Mouse (Mus musculus) MEL (cell line): ENCODE measurements around the gene Dedd. TPM values are rescaled to one million over a fixed set of nuclear protein-coding genes. Genes with fewer than 3 reads are reported as not detected.

Source experiments
- DNase-seq: peaks from one replicate; pipeline ENCODE4 v3.0.0; 2011; ENCODE audit warnings: low read depth, low spot score
- H3K27ac ChIP-seq: 2 replicates; pipeline ENCODE4 v1.5.1; 2012; ENCODE audit warnings: low read depth, mild to moderate bottlenecking, control low read depth, low read length, moderate library complexity; ENCODE audit not compliant: control insufficient read depth
- H3K27me3 ChIP-seq, 2 experiments: fragments of 150-350 bp in 1 of 2; sonication (generic) in 1 of 2; 2 replicates each; pipeline ENCODE4 v1.6.1; 2012; ENCODE audit warnings: low read length in 2 of 2, mild to moderate bottlenecking in 2 of 2, improper control_type of control experiment in 1 of 2, moderate library complexity in 1 of 2; ENCODE audit not compliant: insufficient read depth in 2 of 2, control insufficient read depth in 1 of 2
- H3K36me3 ChIP-seq, 2 experiments: 2 replicates each; pipeline ENCODE4 v1.6.1; 2012 to 2014; ENCODE audit warnings: low read length in 2 of 2, improper control_type of control experiment in 1 of 2, inconsistent platforms in 1 of 2, mild to moderate bottlenecking in 1 of 2; ENCODE audit not compliant: insufficient read depth in 2 of 2, control insufficient read depth in 1 of 2
- H3K4me1 ChIP-seq, 2 experiments: fragments of 150-350 bp in 1 of 2; sonication (generic) in 1 of 2; 2 replicates each; pipeline ENCODE4 v1.6.1; 2012; ENCODE audit warnings: low read length in 2 of 2, improper control_type of control experiment in 1 of 2, mild to moderate bottlenecking in 1 of 2; ENCODE audit not compliant: insufficient read depth in 2 of 2, control insufficient read depth in 1 of 2
- H3K4me3 ChIP-seq, 2 experiments: fragments of 150-350 bp in 1 of 2; sonication (generic) in 1 of 2; 2 replicates each; pipeline ENCODE4 v1.5.1; 2012; ENCODE audit warnings: low read depth in 2 of 2, low read length in 2 of 2, mild to moderate bottlenecking in 2 of 2, moderate library complexity in 2 of 2, control low read depth in 1 of 2, improper control_type of control experiment in 1 of 2; ENCODE audit not compliant: control insufficient read depth in 1 of 2, insufficient read depth in 1 of 2
- H3K79me2 ChIP-seq: 2 replicates; pipeline ENCODE4 v1.6.1; 2012; ENCODE audit warnings: mild to moderate bottlenecking, low read length, moderate library complexity; ENCODE audit not compliant: control insufficient read depth, poor library complexity, insufficient read depth
- H3K9ac ChIP-seq: 2 replicates; pipeline ENCODE4 v1.6.1; 2012; ENCODE audit warnings: low read depth, mild to moderate bottlenecking, control low read depth, low read length, moderate library complexity; ENCODE audit not compliant: control insufficient read depth, poor library complexity, severe bottlenecking
- H3K9me3 ChIP-seq: fragments of 150-350 bp; sonication (generic); replicated peaks from 2 replicates; pipeline ENCODE4 v1.6.1; 2012; ENCODE audit warnings: mild to moderate bottlenecking, low read length, improper control_type of control experiment, moderate library complexity; ENCODE audit not compliant: insufficient read depth
- BHLHE40 ChIP-seq: IDR thresholded peaks from 2 replicates; pipeline ENCODE4 v1.6.1; 2012; ENCODE audit warnings: low read depth, mild to moderate bottlenecking, inconsistent platforms, low read length, improper control_type of control experiment, borderline replicate concordance
- CHD1 ChIP-seq: IDR thresholded peaks from 2 replicates; pipeline ENCODE4 v1.6.1; 2012; ENCODE audit warnings: low read depth, mild to moderate bottlenecking, inconsistent platforms, low read length, improper control_type of control experiment
- CHD2 ChIP-seq: IDR thresholded peaks from 2 replicates; pipeline ENCODE4 v1.6.1; 2011; ENCODE audit warnings: low read length, improper control_type of control experiment
- CTCF ChIP-seq, 3 experiments: IDR thresholded peaks in 2 of 3; conservative IDR thresholded peaks in 1 of 3; 2 replicates each; pipeline ENCODE4 v1.5.1; 2011 to 2012; ENCODE audit warnings: low read length in 3 of 3, low read depth in 2 of 3, mild to moderate bottlenecking in 2 of 3, improper control_type of control experiment in 1 of 3, inconsistent platforms in 1 of 3, mixed read lengths in 1 of 3, moderate library complexity in 1 of 3; ENCODE audit not compliant: control insufficient read depth in 1 of 3, insufficient read depth in 1 of 3, poor library complexity in 1 of 3, severe bottlenecking in 1 of 3
- E2F4 ChIP-seq: IDR thresholded peaks from 2 replicates; pipeline ENCODE4 v1.6.1; 2011; ENCODE audit warnings: low read depth, low read length, improper control_type of control experiment, borderline replicate concordance
- ELF1 ChIP-seq: IDR thresholded peaks from 2 replicates; pipeline ENCODE4 v1.6.1; 2014; ENCODE audit warnings: low read depth, mild to moderate bottlenecking, inconsistent platforms, low read length, improper control_type of control experiment, moderate library complexity
- EP300 ChIP-seq, 2 experiments: IDR thresholded peaks; 2 replicates each; pipeline ENCODE4 v1.6.1; 2011; ENCODE audit warnings: improper control_type of control experiment in 2 of 2, low read length in 2 of 2, low read depth in 1 of 2, mild to moderate bottlenecking in 1 of 2
- ETS1 ChIP-seq: IDR thresholded peaks from 2 replicates; pipeline ENCODE4 v1.6.1; 2012; ENCODE audit warnings: low read depth, mild to moderate bottlenecking, inconsistent platforms, low read length, improper control_type of control experiment, moderate library complexity
- GABPA ChIP-seq: IDR thresholded peaks from 2 replicates; pipeline ENCODE4 v1.6.1; 2012; ENCODE audit warnings: low read depth, mild to moderate bottlenecking, inconsistent platforms, low read length, improper control_type of control experiment, moderate library complexity
- GATA1 ChIP-seq: IDR thresholded peaks from 2 replicates; pipeline ENCODE4 v1.6.1; 2011; ENCODE audit warnings: low read depth, low read length, improper control_type of control experiment
- HCFC1 ChIP-seq: IDR thresholded peaks from 2 replicates; pipeline ENCODE4 v1.6.1; 2012; ENCODE audit warnings: low read depth, mild to moderate bottlenecking, inconsistent platforms, low read length, improper control_type of control experiment, moderate library complexity
- JUND ChIP-seq: IDR thresholded peaks from 2 replicates; pipeline ENCODE4 v1.6.1; 2011; ENCODE audit warnings: low read depth, mild to moderate bottlenecking, improper control_type of control experiment, low read length
- KAT2A ChIP-seq: conservative IDR thresholded peaks from 2 replicates; pipeline ENCODE4 v1.6.1; 2012; ENCODE audit warnings: low read depth, low read length, improper control_type of control experiment, inconsistent platforms
- MAFK ChIP-seq: IDR thresholded peaks from 2 replicates; pipeline ENCODE4 v1.6.1; 2011; ENCODE audit warnings: low read depth, mild to moderate bottlenecking, low read length, improper control_type of control experiment, borderline replicate concordance
- MAX ChIP-seq: IDR thresholded peaks from 2 replicates; pipeline ENCODE4 v1.6.1; 2011; ENCODE audit warnings: low read length, improper control_type of control experiment
- MAZ ChIP-seq: IDR thresholded peaks from 2 replicates; pipeline ENCODE4 v1.6.1; 2012; ENCODE audit warnings: low read depth, mild to moderate bottlenecking, inconsistent platforms, low read length, improper control_type of control experiment
- MEF2A ChIP-seq: IDR thresholded peaks from 2 replicates; pipeline ENCODE4 v1.6.1; 2014; ENCODE audit warnings: low read depth, mild to moderate bottlenecking, inconsistent platforms, low read length, improper control_type of control experiment; ENCODE audit not compliant: poor library complexity, insufficient replicate concordance, severe bottlenecking; ENCODE audit errors: extremely low read depth
- MXI1 ChIP-seq: IDR thresholded peaks from 2 replicates; pipeline ENCODE4 v1.6.1; 2011; ENCODE audit warnings: mild to moderate bottlenecking, low read depth, low read length, improper control_type of control experiment
- MYB ChIP-seq: IDR thresholded peaks from 2 replicates; pipeline ENCODE4 v1.6.1; 2011; ENCODE audit warnings: mild to moderate bottlenecking, low read depth, low read length, improper control_type of control experiment
- MYC ChIP-seq: IDR thresholded peaks from 2 replicates; pipeline ENCODE4 v1.6.1; 2011; ENCODE audit warnings: low read depth, mild to moderate bottlenecking, low read length, improper control_type of control experiment, moderate library complexity
- NELFE ChIP-seq: IDR thresholded peaks from 2 replicates; pipeline ENCODE4 v1.6.1; 2011; ENCODE audit warnings: low read depth, low read length, improper control_type of control experiment
- NRF1 ChIP-seq: IDR thresholded peaks from 2 replicates; pipeline ENCODE4 v1.6.1; 2014; ENCODE audit warnings: low read depth, mild to moderate bottlenecking, inconsistent platforms, low read length, improper control_type of control experiment, moderate library complexity; ENCODE audit not compliant: poor library complexity, insufficient read depth, severe bottlenecking
- POLR2A ChIP-seq, 2 experiments: IDR thresholded peaks; 2 replicates each; pipeline ENCODE4 v1.6.1; 2011 to 2012; ENCODE audit warnings: low read length in 2 of 2, mild to moderate bottlenecking in 2 of 2, control low read depth in 1 of 2, improper control_type of control experiment in 1 of 2, low read depth in 1 of 2, moderate library complexity in 1 of 2; ENCODE audit not compliant: control insufficient read depth in 1 of 2, insufficient read depth in 1 of 2, poor library complexity in 1 of 2
- POLR2AphosphoS2 ChIP-seq: IDR thresholded peaks from 2 replicates; pipeline ENCODE4 v1.6.1; 2011; ENCODE audit warnings: low read length, improper control_type of control experiment
- RCOR1 ChIP-seq: IDR thresholded peaks from 2 replicates; pipeline ENCODE4 v1.6.1; 2012; ENCODE audit warnings: low read depth, mild to moderate bottlenecking, inconsistent platforms, low read length, improper control_type of control experiment
- SIN3A ChIP-seq: IDR thresholded peaks from 2 replicates; pipeline ENCODE4 v1.6.1; 2012; ENCODE audit warnings: low read length, improper control_type of control experiment, inconsistent platforms
- TAL1 ChIP-seq: IDR thresholded peaks from 2 replicates; pipeline ENCODE4 v1.6.1; 2012; ENCODE audit warnings: mild to moderate bottlenecking, inconsistent platforms, low read length, moderate library complexity, mixed read lengths
- TBP ChIP-seq: IDR thresholded peaks from 2 replicates; pipeline ENCODE4 v1.8.0; 2011; ENCODE audit warnings: low read depth, low read length, improper control_type of control experiment
- TCF12 ChIP-seq: IDR thresholded peaks from 2 replicates; pipeline ENCODE4 v1.6.1; 2014; ENCODE audit warnings: low read depth, mild to moderate bottlenecking, inconsistent platforms, low read length, improper control_type of control experiment, moderate library complexity
- UBTF ChIP-seq: IDR thresholded peaks from 2 replicates; pipeline ENCODE4 v1.6.1; 2012; ENCODE audit warnings: low read depth, mild to moderate bottlenecking, inconsistent platforms, low read length, improper control_type of control experiment, moderate library complexity, borderline replicate concordance; ENCODE audit not compliant: insufficient read depth
- USF1 ChIP-seq: IDR thresholded peaks from 2 replicates; pipeline ENCODE4 v1.6.1; 2014; ENCODE audit warnings: low read depth, mild to moderate bottlenecking, inconsistent platforms, low read length, improper control_type of control experiment, moderate library complexity
- USF2 ChIP-seq, 2 experiments: IDR thresholded peaks; 2 replicates each; pipeline ENCODE4 v1.6.1; 2011 to 2012; ENCODE audit warnings: improper control_type of control experiment in 2 of 2, low read length in 2 of 2, borderline replicate concordance in 1 of 2, inconsistent platforms in 1 of 2, low read depth in 1 of 2, mild to moderate bottlenecking in 1 of 2; ENCODE audit not compliant: insufficient read depth in 1 of 2
- ZC3H11A ChIP-seq: IDR thresholded peaks from 2 replicates; pipeline ENCODE4 v1.6.1; 2012; ENCODE audit warnings: low read depth, mild to moderate bottlenecking, inconsistent platforms, low read length, improper control_type of control experiment
- ZKSCAN1 ChIP-seq: IDR thresholded peaks from 2 replicates; pipeline ENCODE4 v1.6.1; 2012; ENCODE audit warnings: low read depth, mild to moderate bottlenecking, inconsistent platforms, low read length, improper control_type of control experiment, moderate library complexity
- polyA plus RNA-seq, 2 experiments: library from polyadenylated mRNA; stranded (reverse) in 1 of 2; unstranded in 1 of 2; fragments of >175 nt in 1 of 2; fragments of >200 nt in 1 of 2; gene quantifications; 2 replicates each; pipeline versions ENCODE4 v1.2.1 to v1.2.4; 2012; ENCODE audit warnings: low replicate concordance in 2 of 2, low read depth in 1 of 2; ENCODE audit not compliant: insufficient read length in 2 of 2, insufficient read depth in 1 of 2, missing spikeins in 1 of 2
- total RNA-seq: library from RNA; depleted of rRNA; stranded (reverse); fragments of 300-350 nt; gene quantifications from 2 replicates; pipeline ENCODE4 v1.2.3, GENCODE M21; 2012

Dedd gene
- total and polyA plus RNA-seq, 3 experiments = 28.7 to 44.9 TPM; not detected in 1

DNA sequence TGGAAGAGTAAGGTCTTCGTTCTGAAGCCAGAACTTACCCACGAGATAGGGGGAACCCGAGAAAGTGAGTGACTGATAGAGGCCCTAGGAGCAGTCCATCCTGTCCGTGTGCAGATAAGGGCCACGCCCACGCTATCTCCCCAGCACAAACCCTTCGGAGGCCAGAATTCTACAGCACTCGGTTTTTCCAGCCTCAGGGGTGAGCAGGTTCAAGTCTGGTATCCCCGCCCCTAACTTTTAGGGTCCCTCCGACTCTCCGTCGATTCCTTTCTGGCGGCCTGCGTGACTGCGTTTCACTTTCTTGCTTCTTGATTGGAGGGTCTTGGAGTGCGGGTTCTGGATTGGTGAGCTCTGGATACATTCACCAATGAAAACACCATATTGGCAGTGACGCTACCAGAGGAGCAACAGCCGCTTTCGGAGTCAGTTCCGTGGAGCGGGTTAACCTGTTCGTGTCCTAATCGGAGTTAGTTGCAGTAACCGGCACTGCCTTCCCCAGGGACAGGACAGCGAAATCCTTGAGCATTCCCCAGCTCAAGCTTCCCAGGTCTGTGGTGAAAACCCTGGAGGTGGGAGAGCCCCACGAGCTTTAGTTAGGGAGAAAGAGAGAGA, 47.9 kb upstream of the Dedd start, which contains the start of gene Ppox:
Ppox (minus strand) TSS at position 271 of the 612 bp plus-strand sequence.
- Histone ChIP-seq H3K4me1 (peaks cover 0 to 10% of the 10 kb centered on the region in 2 experiments; a peak in 1 of 4 replicates), H3K36me3 (peaks cover 1 to 10% of the 10 kb centered on the region in 2 experiments), H3K79me2 (peaks cover 4% of the 10 kb centered on the region; the same call in 1 of the 2 replicates), H3K9ac (peak within 1 kb of the TSS; percentile 85), H3K27me3 (no peaks in the 10 kb centered on the region), H3K4me3 (peak within 1 kb of the TSS; percentile 62 to 80), H3K27ac (peak within 1 kb of the TSS; percentile 93), H3K9me3 (no peaks in the 10 kb centered on the region)
- peak; percentile 99 for DNase-seq
- peak; percentile 41; the same call in 1 of the 2 replicates for TF ChIP-seq CHD2
- no peak for TF ChIP-seq ZKSCAN1
- no peak for TF ChIP-seq USF2 (IDR thresholded peaks at IDR 0.05; ENCODE audit: borderline replicate concordance in 1 of 2, insufficient read depth in 1 of 2, low read depth in 1 of 2, low read length in 2 of 2)
- no peak for TF ChIP-seq E2F4
- TF ChIP-seq MAZ = peak; percentile 66; the same call in 1 of the 2 replicates
- peak; percentile 98 for TF ChIP-seq TCF12
- TF ChIP-seq MXI1 = peak; percentile 79
- peak; percentile 95 for TF ChIP-seq TAL1
- no peak for TF ChIP-seq ZC3H11A
- no peak for TF ChIP-seq CTCF (IDR thresholded peaks at IDR 0.05 in 2 of 3, conservative IDR thresholded peaks at IDR 0.05 in 1 of 3; ENCODE audit: control insufficient read depth in 1 of 3, insufficient read depth in 1 of 3, low read depth in 2 of 3, low read length in 3 of 3, poor library complexity in 1 of 3, severe bottlenecking in 1 of 3)
- peak; percentile 73 for TF ChIP-seq KAT2A
- TF ChIP-seq MYB = peak; percentile 79
- peak; percentile 80 for TF ChIP-seq POLR2AphosphoS2
- peak; percentile 51; the same call in 1 of the 2 replicates for TF ChIP-seq MYC
- TF ChIP-seq MAX = peak; percentile 74
- TF ChIP-seq GATA1 = peak; percentile 99
- peak; percentile 98 for TF ChIP-seq SIN3A
- no peak for TF ChIP-seq GABPA
- peak; percentile 36; the same call in 1 of the 2 replicates for TF ChIP-seq NRF1
- peak; percentile 9; the same call in 1 of the 2 replicates for TF ChIP-seq USF1
- peak; percentile 60 for TF ChIP-seq ELF1
- TF ChIP-seq EP300 (IDR thresholded peaks at IDR 0.05; ENCODE audit: low read depth in 1 of 2, low read length in 2 of 2) = peak; percentile 92 to 96
- TF ChIP-seq MEF2A = no peak
- peak; percentile 87 for TF ChIP-seq RCOR1
- no peak; the same call in 1 of the 2 replicates for TF ChIP-seq MAFK
- TF ChIP-seq POLR2A (IDR thresholded peaks at IDR 0.05; ENCODE audit: control insufficient read depth in 1 of 2, insufficient read depth in 1 of 2, low read depth in 1 of 2, low read length in 2 of 2, poor library complexity in 1 of 2) = peak; percentile 29 to 82; a peak in 2 of 4 replicates
- TF ChIP-seq NELFE = peak; percentile 68
- TF ChIP-seq TBP = peak; percentile 84
- no peak for TF ChIP-seq UBTF
- TF ChIP-seq JUND = no peak
- TF ChIP-seq HCFC1 = peak; percentile 89
- TF ChIP-seq ETS1 = peak; percentile 94
- TF ChIP-seq CHD1 = no peak
- no peak; the same call in 1 of the 2 replicates for TF ChIP-seq BHLHE40
